In the genomic region with DNA sequence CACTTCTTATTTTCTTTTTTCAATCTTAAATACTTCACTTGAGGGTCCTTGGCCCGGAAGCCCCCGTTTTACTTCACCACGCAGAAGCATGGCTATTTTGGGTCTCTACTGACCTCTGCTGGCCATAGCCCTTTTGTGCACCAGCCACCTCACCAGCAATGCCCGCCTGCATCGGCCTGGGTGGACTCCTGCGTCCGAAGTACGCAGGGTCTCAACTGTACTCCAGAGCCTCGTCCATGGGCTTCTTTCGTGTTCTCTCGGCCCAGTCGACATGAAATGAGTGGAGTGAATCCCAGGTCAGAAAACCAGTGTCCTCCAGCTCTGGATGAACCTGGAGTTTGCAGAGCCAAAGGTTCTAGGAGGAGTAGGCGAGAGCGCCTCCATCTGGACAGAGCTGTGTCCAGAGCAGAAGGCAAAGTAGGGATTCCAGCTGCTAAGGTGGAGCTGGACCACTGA, we compare ENCODE assay signal across 8 mouse cellular contexts. TPM values are rescaled to one million over a fixed set of nuclear protein-coding genes. Genes with fewer than 3 reads are reported as not detected.
A peak's percentile ranks its signal among the peaks of the same experiment; 100 is the strongest.
DNase-seq lines count a peak whose midpoint lies in the region; ATAC-seq and TF ChIP-seq lines count a peak whose summit lies in the region.

No protein-coding gene starts in this region.

- WGBS in embryonic facial prominence, embryonic 11.5 days = 2% methylated on average over 14 of the region's 14 CpGs
- 2% methylated on average over 14 of the region's 14 CpGs for WGBS in limb, embryonic 10.5 days
- 1% methylated on average over 14 of the region's 14 CpGs for WGBS in midbrain, embryonic 12.5 days
- WGBS in small intestine, adult 2 months = 3% methylated on average over 14 of the region's 14 CpGs

- TF ChIP-seq CTCF in small intestine, adult 2 months (IDR thresholded peaks at IDR 0.05; ENCODE audit: extremely low read depth, insufficient read length, insufficient replicate concordance, low read depth, low read length) = peak; percentile 82; the same call in 1 of the 2 replicates

- ATAC-seq in embryonic facial prominence, embryonic 11.5 days (replicated peaks; ENCODE audit: insufficient number of reproducible peaks, low FRiP score, low TSS enrichment, low read depth) = peak; percentile 75
- ATAC-seq in midbrain, embryonic 12.5 days (ENCODE audit: low FRiP score, low read depth) = peak; percentile 63; the same call in 1 of the 2 replicates

- H3K4me1 ChIP-seq in embryonic facial prominence, embryonic 11.5 days (ENCODE audit: control insufficient read depth, insufficient read depth, low read length) = no peaks in the 10 kb centered on the region
- 0 out of 2 replicates have a peak, but pooled peaks cover 2% of the 10 kb centered on the region for H3K4me1 ChIP-seq in limb, embryonic 10.5 days
- no peaks in the 10 kb centered on the region for H3K4me1 ChIP-seq in midbrain, embryonic 12.5 days
- no peaks in the 10 kb centered on the region for H3K4me1 ChIP-seq in small intestine, adult 2 months (ENCODE audit: control insufficient read depth, insufficient read depth, insufficient read length, low read length)

- H3K4me3 ChIP-seq in embryonic facial prominence, embryonic 11.5 days (ENCODE audit: low read depth, low read length) = peak overlapping the region; percentile 21
- peak overlapping the region; percentile 50 for H3K4me3 ChIP-seq in limb, embryonic 10.5 days
- H3K4me3 ChIP-seq in midbrain, embryonic 12.5 days = peak overlapping the region; percentile 36
- peak overlapping the region; percentile 49 for H3K4me3 ChIP-seq in small intestine, adult 2 months (ENCODE audit: low read depth, low read length)

- TF ChIP-seq POLR2A in small intestine, adult 2 months (IDR thresholded peaks at IDR 0.05; ENCODE audit: low read depth, low read length) = no peak

- peak overlapping the region; percentile 35; the same call in 1 of the 2 replicates for H3K9ac ChIP-seq in embryonic facial prominence, embryonic 11.5 days (replicated peaks; ENCODE audit: low read length)
- H3K9ac ChIP-seq in midbrain, embryonic 12.5 days (replicated peaks) = peak overlapping the region; percentile 51

- no peaks in the 10 kb centered on the region for H3K36me3 ChIP-seq in embryonic facial prominence, embryonic 11.5 days (replicated peaks; ENCODE audit: control insufficient read depth, insufficient read depth, low read depth, low read length)
- H3K36me3 ChIP-seq in limb, embryonic 10.5 days = no peaks in the 10 kb centered on the region
- no peaks in the 10 kb centered on the region for H3K36me3 ChIP-seq in midbrain, embryonic 12.5 days
- H3K36me3 ChIP-seq in small intestine, adult 2 months (ENCODE audit: control insufficient read depth, insufficient read depth, low read length) = no peaks in the 10 kb centered on the region

- H3K4me2 ChIP-seq in embryonic facial prominence, embryonic 11.5 days (ENCODE audit: low read depth, low read length) = peak overlapping the region; percentile 51
- H3K4me2 ChIP-seq in midbrain, embryonic 12.5 days (replicated peaks) = peak overlapping the region; percentile 60

- no peak overlapping the region for H3K27ac ChIP-seq in embryonic facial prominence, embryonic 11.5 days (replicated peaks; ENCODE audit: low read depth, low read length)
- H3K27ac ChIP-seq in limb, embryonic 10.5 days = peak overlapping the region; percentile 77
- H3K27ac ChIP-seq in midbrain, embryonic 12.5 days (replicated peaks) = no peak overlapping the region
- no peak overlapping the region for H3K27ac ChIP-seq in small intestine, adult 2 months (ENCODE audit: insufficient read depth, low read depth, low read length)

- no peaks in the 10 kb centered on the region for H3K27me3 ChIP-seq in embryonic facial prominence, embryonic 11.5 days (ENCODE audit: control insufficient read depth, insufficient read depth, low read length)
- peaks cover 6% of the 10 kb centered on the region; the same call in 1 of the 2 replicates for H3K27me3 ChIP-seq in limb, embryonic 10.5 days (ENCODE audit: low read depth, poor library complexity, severe bottlenecking)
- no peaks in the 10 kb centered on the region; the same call in 1 of the 2 replicates for H3K27me3 ChIP-seq in midbrain, embryonic 12.5 days
- no peaks in the 10 kb centered on the region for H3K27me3 ChIP-seq in small intestine, adult 2 months (ENCODE audit: control insufficient read depth, insufficient read depth, low read length)

- peak; percentile 54 to 68 for DNase-seq in urinary bladder, adult 18-20 months (ENCODE audit: low spot score in 2 of 2)
- no peak for DNase-seq in urinary bladder, postnatal 10 days (ENCODE audit: low spot score)
- DNase-seq in embryonic facial prominence, embryonic 11.5 days (ENCODE audit: low spot score) = peak; percentile 87
- DNase-seq in heart, adult 18-20 months = peak; percentile 58 to 82
- DNase-seq in kidney, adult 11 months = peak; percentile 48
- DNase-seq in limb, embryonic 10.5 days (ENCODE audit: low spot score) = peak; percentile 89

- H3K9me3 ChIP-seq in embryonic facial prominence, embryonic 11.5 days (replicated peaks; ENCODE audit: control insufficient read depth, low read length) = no peaks in the 10 kb centered on the region
- no peaks in the 10 kb centered on the region for H3K9me3 ChIP-seq in limb, embryonic 10.5 days (replicated peaks)
- no peaks in the 10 kb centered on the region for H3K9me3 ChIP-seq in midbrain, embryonic 12.5 days

RNA-seq across cellular contexts. Expression of a gene that starts 14.9 kb away (rescaled TPM):
- 1.4 and 2.8 TPM in 2 replicates for polyA plus RNA-seq in embryonic facial prominence, embryonic 11.5 days (2014; fragmentation: Nextera tagmentation; extraction: Ambion mirVana)
- under 1 TPM; 0.35 to 0.36 TPM for total RNA-seq in heart, adult 18-20 months (2021)
- polyA plus RNA-seq in limb, embryonic 10.5 days (2016; fragmentation: Nextera tagmentation; extraction: Ambion mirVana) = 0.31 and 0.60 TPM in 2 replicates
- polyA plus RNA-seq in midbrain, embryonic 12.5 days (2016; fragmentation: Nextera tagmentation; extraction: Ambion mirVana) = 10.7 and 11.7 TPM in 2 replicates
- polyA plus RNA-seq in small intestine, adult 2 months (2012; rRNA removed) = 1.9 and 2.1 TPM in 2 replicates

RNA-seq across cellular contexts. Expression of a gene that starts 22.1 kb away (rescaled TPM):
- 4.2 and 4.7 TPM in 2 replicates for polyA plus RNA-seq in embryonic facial prominence, embryonic 11.5 days (2014; fragmentation: Nextera tagmentation; extraction: Ambion mirVana)
- 10 to 100 TPM; 82.3 to 91.1 TPM for total RNA-seq in heart, adult 18-20 months (2021)
- 2.7 and 2.9 TPM in 2 replicates for polyA plus RNA-seq in limb, embryonic 10.5 days (2016; fragmentation: Nextera tagmentation; extraction: Ambion mirVana)
- polyA plus RNA-seq in midbrain, embryonic 12.5 days (2016; fragmentation: Nextera tagmentation; extraction: Ambion mirVana) = 3.7 and 4.4 TPM in 2 replicates
- 1.2 and 1.3 TPM in 2 replicates for polyA plus RNA-seq in small intestine, adult 2 months (2012; rRNA removed)

RNA-seq across cellular contexts. Expression of a gene that starts 57.8 kb away (rescaled TPM):
- 196 and 206 TPM in 2 replicates for polyA plus RNA-seq in embryonic facial prominence, embryonic 11.5 days (2014; fragmentation: Nextera tagmentation; extraction: Ambion mirVana)
- 10 to 100 TPM; 28.9 to 37.4 TPM for total RNA-seq in heart, adult 18-20 months (2021)
- 178 and 190 TPM in 2 replicates for polyA plus RNA-seq in limb, embryonic 10.5 days (2016; fragmentation: Nextera tagmentation; extraction: Ambion mirVana)
- 128 and 134 TPM in 2 replicates for polyA plus RNA-seq in midbrain, embryonic 12.5 days (2016; fragmentation: Nextera tagmentation; extraction: Ambion mirVana)
- polyA plus RNA-seq in small intestine, adult 2 months (2012; rRNA removed) = 7.8 and 11.9 TPM in 2 replicates

Comparison
In these comparisons a context has a peak if more than half of its experiments do, and no peak if none do; other contexts are left out.
1. RNA of a gene that starts 57.8 kb away (polyA plus RNA-seq): 196 to 206 TPM in embryonic facial prominence, embryonic 11.5 days, 178 to 190 TPM in limb, embryonic 10.5 days and 128 to 134 TPM in midbrain, embryonic 12.5 days; 7.8 to 11.9 TPM in small intestine, adult 2 months; every median in the first group is over 10 times any median in the second.
2. Peak in every context shown above with its lines, with median percentiles within 50 percentile points of each other: H3K4me3 ChIP-seq.